Mouse (Mus musculus) lung, embryonic 16.5 days (tissue): ENCODE measurements at regions not wholly inside any gene's neighbourhood (a gene's known extent, or its start where the extent isn't known, plus 50 kb on each side); places are given as distances from the start of the nearest gene placed in this dataset.
A peak's percentile ranks its signal among the peaks of the same experiment; 100 is the strongest.

Experiments used
- ATAC-seq: fragments of 200-750 bp; cut with Nextera tagmentation; 2 replicates; pipeline ENCODE4 v1.8.0; 2017; ENCODE audit warnings: low read depth, mild to moderate bottlenecking, moderate library complexity
- H3K27ac ChIP-seq: fragments of 300-500 bp; sonication (generic); 2 replicates; pipeline ENCODE4 v1.5.1; 2014; ENCODE audit warnings: mild to moderate bottlenecking, control low read depth, low read length
- H3K27me3 ChIP-seq: fragments of 300-500 bp; sonication (generic); 2 replicates; pipeline ENCODE4 v1.6.1; 2014; ENCODE audit warnings: low read depth, low read length, mixed read lengths; ENCODE audit not compliant: control insufficient read depth, insufficient read depth
- H3K36me3 ChIP-seq: fragments of 300-500 bp; sonication (generic); 2 replicates; pipeline ENCODE4 v1.6.1; 2014; ENCODE audit warnings: low read length; ENCODE audit not compliant: control insufficient read depth, insufficient read depth
- H3K4me1 ChIP-seq: fragments of 300-500 bp; sonication (generic); replicated peaks from 2 replicates; pipeline ENCODE4 v1.6.1; 2014; ENCODE audit warnings: low read length, mixed read lengths; ENCODE audit not compliant: control insufficient read depth, insufficient read depth
- H3K4me2 ChIP-seq: fragments of 300-500 bp; sonication (generic); 2 replicates; pipeline ENCODE4 v1.6.1; 2014; ENCODE audit warnings: low read depth, low read length, control low read depth
- H3K4me3 ChIP-seq: fragments of 300-500 bp; sonication (generic); 2 replicates; pipeline ENCODE4 v1.5.1; 2014; ENCODE audit warnings: mild to moderate bottlenecking, low read length, control low read depth
- H3K9ac ChIP-seq: fragments of 300-500 bp; sonication (generic); 2 replicates; pipeline ENCODE4 v1.6.1; 2014; ENCODE audit warnings: low read length, control low read depth
- H3K9me3 ChIP-seq: fragments of 300-500 bp; sonication (generic); 2 replicates; pipeline ENCODE4 v1.6.1; 2016; ENCODE audit warnings: low read length; ENCODE audit not compliant: control insufficient read depth
- WGBS: fragments of 180-500 bp; shearing (Covaris S2); extraction: QIAGEN DNeasy Blood & Tissue Kit; methylation state at CpG from one replicate; pipeline ENCODE4 v1.1.7; 2014; 5-methylcytosine and 5-hydroxymethylcytosine counted together

- Histone ChIP-seq H3K27ac (no peak overlapping the region), H3K36me3 (no peaks in the 10 kb centered on the region), H3K27me3 (no peaks in the 10 kb centered on the region), H3K4me2 (no peak overlapping the region), H3K9ac (no peak overlapping the region), H3K9me3 (no peaks in the 10 kb centered on the region), H3K4me1 (no peaks in the 10 kb centered on the region), H3K4me3 (no peak overlapping the region)
- no peak for ATAC-seq
- WGBS: 81% methylated on average over 5 of the region's 5 CpGs
Measured at GRCm38 (mm10) chr13:44113043-44113442, 328.5 kb downstream of the Cd83 start.

DNA sequence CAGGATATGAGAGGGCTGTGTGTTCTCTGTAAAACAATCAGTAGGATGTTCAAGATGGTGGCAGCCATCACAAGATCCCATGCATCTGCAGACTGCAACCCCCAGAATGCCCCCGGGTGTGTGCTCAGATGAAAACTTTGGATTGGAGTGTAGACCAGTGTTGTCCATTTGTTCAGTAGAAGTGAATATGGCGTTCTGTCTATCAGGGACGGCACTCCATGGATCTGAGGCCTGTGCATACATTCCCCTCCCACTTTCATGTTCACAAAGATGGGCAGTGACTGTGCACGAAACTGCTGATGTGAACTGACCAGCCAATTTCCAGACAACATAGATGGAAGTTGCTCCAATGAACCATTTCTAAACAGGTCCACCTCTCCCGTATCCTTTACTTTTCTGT lies 330.3 kb downstream of the Cd83 start:
- H3K27me3 ChIP-seq: no peaks in the 10 kb centered on the region
- WGBS: 87% methylated on average over 5 of the region's 5 CpGs
- H3K36me3 ChIP-seq: no peaks in the 10 kb centered on the region
- H3K27ac ChIP-seq: no peak overlapping the region
- no peaks in the 10 kb centered on the region for H3K4me1 ChIP-seq
- no peak overlapping the region for H3K4me3 ChIP-seq
- H3K4me2 ChIP-seq: no peak overlapping the region
- H3K9me3 ChIP-seq: no peaks in the 10 kb centered on the region
- no peak overlapping the region for H3K9ac ChIP-seq
- ATAC-seq: no peak

DNA sequence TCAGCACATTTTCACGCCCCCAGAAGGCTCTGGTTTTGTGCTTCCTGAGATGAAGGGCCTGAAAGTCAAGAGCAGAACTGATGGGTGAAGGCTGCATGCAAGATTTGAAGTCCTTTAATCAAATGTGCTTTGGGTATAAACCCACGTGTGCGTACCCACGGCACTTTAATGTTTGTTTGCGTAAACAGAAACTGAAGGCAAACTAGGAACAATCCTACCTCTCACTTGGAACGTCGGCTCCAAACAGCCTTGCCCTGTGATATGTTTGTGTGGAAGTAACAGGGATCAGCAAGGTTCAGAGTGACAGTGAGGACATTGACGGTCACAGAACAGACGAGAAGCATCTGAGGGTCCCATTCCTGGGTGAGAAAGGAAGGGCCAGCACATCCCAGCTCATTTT lies 333.3 kb downstream of the Cd83 start:
- Histone ChIP-seq H3K4me3 (no peak overlapping the region), H3K27ac (no peak overlapping the region), H3K9me3 (no peaks in the 10 kb centered on the region), H3K4me2 (no peak overlapping the region), H3K27me3 (no peaks in the 10 kb centered on the region), H3K36me3 (no peaks in the 10 kb centered on the region), H3K4me1 (no peaks in the 10 kb centered on the region), H3K9ac (no peak overlapping the region)
- ATAC-seq: no peak
- 56% methylated on average over 9 of the region's 9 CpGs for WGBS

DNA sequence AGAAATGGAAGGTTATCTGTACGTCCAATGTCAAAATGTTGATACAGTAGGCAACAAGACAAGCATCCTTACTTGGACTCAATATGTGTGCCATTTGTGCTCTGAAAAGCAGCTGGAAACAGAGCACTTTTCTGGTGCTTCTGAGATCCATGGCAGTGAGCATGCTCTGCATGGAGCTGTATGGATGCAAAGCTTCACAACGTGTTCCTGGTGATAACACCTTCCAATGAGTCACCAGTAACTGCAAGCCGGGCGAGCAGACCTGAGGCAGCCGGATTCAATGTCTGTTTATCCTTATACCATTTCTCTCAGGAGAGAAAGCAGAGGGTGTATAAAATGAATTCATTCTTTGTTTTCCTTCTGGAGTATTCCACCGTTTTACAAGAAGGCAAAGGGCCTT lies 334.3 kb downstream of the Cd83 start:
- no peaks in the 10 kb centered on the region for H3K4me1 ChIP-seq
- H3K9me3 ChIP-seq: no peaks in the 10 kb centered on the region

GRCm38 (mm10) chr13:44121241-44121671 lies 336.7 kb downstream of the Cd83 start:
- H3K36me3 ChIP-seq: no peaks in the 10 kb centered on the region
- 60% methylated on average over 7 of the region's 8 CpGs for WGBS
- H3K4me1 ChIP-seq: no peaks in the 10 kb centered on the region
- no peak overlapping the region for H3K9ac ChIP-seq
- no peak for ATAC-seq
- H3K27ac ChIP-seq: no peak overlapping the region
- no peak overlapping the region for H3K4me2 ChIP-seq
- no peaks in the 10 kb centered on the region for H3K9me3 ChIP-seq
- H3K27me3 ChIP-seq: no peaks in the 10 kb centered on the region
- H3K4me3 ChIP-seq: no peak overlapping the region

More for the DNA sequence above, 334.3 kb downstream of the Cd83 start:
- no peak overlapping the region for H3K4me2 ChIP-seq
- no peak overlapping the region for H3K9ac ChIP-seq
- H3K36me3 ChIP-seq: no peaks in the 10 kb centered on the region
- H3K27me3 ChIP-seq: no peaks in the 10 kb centered on the region
- H3K4me3 ChIP-seq: no peak overlapping the region
- no peak overlapping the region for H3K27ac ChIP-seq
- 80% methylated on average over 6 of the region's 6 CpGs for WGBS
- no peak for ATAC-seq

DNA sequence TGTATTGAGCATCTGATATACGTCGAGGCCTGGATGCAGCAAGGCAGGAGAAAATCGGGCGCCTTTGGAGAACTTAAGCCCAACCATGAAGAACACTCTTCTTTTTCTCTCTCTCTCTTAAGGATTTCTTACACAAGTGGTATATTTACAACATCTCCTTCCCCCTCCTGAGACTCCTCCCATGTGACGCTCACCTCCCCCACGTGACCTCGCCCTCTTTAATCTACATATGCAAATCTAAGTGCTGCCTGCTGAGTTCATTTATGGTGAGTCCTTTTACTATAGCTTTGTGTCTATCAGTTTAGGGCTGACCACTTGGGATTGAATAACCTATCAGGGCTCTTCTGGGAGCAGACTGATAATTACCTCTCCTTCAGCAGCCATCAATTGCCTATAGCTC lies 337.4 kb downstream of the Cd83 start:
- no peak for ATAC-seq

GRCm38 (mm10) chr13:44126198-44126597 lies 341.6 kb downstream of the Cd83 start:
- Histone ChIP-seq H3K27ac (no peak overlapping the region), H3K4me2 (no peak overlapping the region), H3K4me1 (no peaks in the 10 kb centered on the region), H3K27me3 (no peaks in the 10 kb centered on the region), H3K9me3 (no peaks in the 10 kb centered on the region), H3K9ac (no peak overlapping the region), H3K36me3 (no peaks in the 10 kb centered on the region), H3K4me3 (no peak overlapping the region)
- 0 out of 2 replicates have a peak, but pooled peaks have one; percentile 24 for ATAC-seq
- WGBS: 23% methylated on average over 10 of the region's 10 CpGs

More for the DNA sequence above, 337.4 kb downstream of the Cd83 start:
- Histone ChIP-seq H3K9ac (no peak overlapping the region), H3K27me3 (no peaks in the 10 kb centered on the region), H3K27ac (no peak overlapping the region), H3K4me3 (no peak overlapping the region), H3K36me3 (no peaks in the 10 kb centered on the region), H3K4me2 (no peak overlapping the region), H3K4me1 (no peaks in the 10 kb centered on the region), H3K9me3 (no peaks in the 10 kb centered on the region)
- 89% methylated on average over 7 of the region's 7 CpGs for WGBS

DNA sequence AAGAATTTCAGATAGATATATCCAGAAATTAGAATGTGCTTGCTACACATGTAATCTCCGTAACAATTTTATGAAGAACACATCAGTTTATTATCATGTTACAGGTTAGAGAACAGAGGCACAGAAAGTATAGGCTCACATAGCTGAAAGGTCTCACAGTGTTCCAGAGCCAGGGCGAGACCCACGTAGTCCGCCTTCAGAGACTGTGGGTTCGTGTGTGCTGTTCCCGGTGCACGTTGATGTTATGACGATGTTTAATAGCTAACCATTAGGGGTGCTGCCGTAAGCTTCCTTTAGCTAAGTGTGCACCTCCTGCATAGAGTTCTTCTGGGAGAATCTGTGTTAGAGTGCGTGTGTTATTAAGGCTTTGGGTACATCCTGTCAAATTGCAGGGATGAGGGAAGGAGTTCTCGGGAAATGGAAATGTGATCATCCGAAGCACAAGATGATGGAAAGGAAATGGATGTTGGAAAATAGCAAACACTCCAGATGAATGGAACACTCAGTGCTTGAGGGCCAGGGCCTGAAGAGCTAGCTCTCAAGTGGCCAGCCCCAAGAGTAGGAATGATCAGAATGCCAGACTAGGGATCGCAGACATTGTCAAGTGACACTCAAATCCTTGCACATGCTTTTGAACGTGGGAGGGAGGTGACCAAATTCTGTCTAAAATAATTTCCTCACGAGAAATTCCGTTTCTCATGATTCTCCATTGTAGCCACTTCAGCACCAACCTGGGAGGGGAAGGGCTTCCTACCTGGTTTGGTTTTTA lies 344.1 kb downstream of the Cd83 start:
- Histone ChIP-seq H3K4me2 (no peak overlapping the region), H3K4me3 (no peak overlapping the region), H3K9me3 (no peaks in the 10 kb centered on the region), H3K36me3 (no peaks in the 10 kb centered on the region), H3K27me3 (no peaks in the 10 kb centered on the region), H3K9ac (no peak overlapping the region), H3K27ac (peak overlapping the region; percentile 47; the same call in 1 of the 2 replicates), H3K4me1 (no peaks in the 10 kb centered on the region; the same call in 1 of the 2 replicates)
- ATAC-seq: peak; percentile 91
- 52% methylated on average over 16 of the region's 16 CpGs for WGBS

DNA sequence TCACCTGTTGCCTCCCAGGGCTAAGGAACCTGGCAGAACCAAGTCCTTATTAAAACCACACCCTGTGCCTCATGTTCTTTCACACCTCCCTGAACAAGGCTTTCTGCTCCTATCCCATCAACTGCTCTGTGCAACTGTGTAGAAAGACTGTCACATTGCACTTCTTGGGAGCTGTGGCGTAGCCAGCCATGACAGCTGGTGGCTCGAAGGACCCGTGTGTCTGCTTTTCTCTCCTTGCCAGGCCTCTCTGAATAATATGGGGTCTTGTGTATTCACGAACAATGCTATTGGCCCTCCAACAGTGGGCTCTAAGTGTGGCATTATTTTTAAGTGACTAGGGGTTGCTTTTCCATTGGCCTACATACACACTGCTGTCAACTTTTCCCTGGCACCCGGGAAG lies 347.3 kb downstream of the Cd83 start:
- 77% methylated on average over 5 of the region's 5 CpGs for WGBS
- no peak overlapping the region for H3K9ac ChIP-seq
- no peak overlapping the region for H3K27ac ChIP-seq
- H3K4me1 ChIP-seq: no peaks in the 10 kb centered on the region; the same call in 1 of the 2 replicates
- no peak overlapping the region for H3K4me3 ChIP-seq
- no peak for ATAC-seq
- H3K36me3 ChIP-seq: no peaks in the 10 kb centered on the region
- H3K9me3 ChIP-seq: no peaks in the 10 kb centered on the region
- no peaks in the 10 kb centered on the region for H3K27me3 ChIP-seq
- H3K4me2 ChIP-seq: no peak overlapping the region
